Mouse (Mus musculus): ENCODE data around the gene Nfkb2.
A peak's percentile ranks its signal among the peaks of the same experiment; 100 is the strongest.

Nfkb2 gene

DNA sequence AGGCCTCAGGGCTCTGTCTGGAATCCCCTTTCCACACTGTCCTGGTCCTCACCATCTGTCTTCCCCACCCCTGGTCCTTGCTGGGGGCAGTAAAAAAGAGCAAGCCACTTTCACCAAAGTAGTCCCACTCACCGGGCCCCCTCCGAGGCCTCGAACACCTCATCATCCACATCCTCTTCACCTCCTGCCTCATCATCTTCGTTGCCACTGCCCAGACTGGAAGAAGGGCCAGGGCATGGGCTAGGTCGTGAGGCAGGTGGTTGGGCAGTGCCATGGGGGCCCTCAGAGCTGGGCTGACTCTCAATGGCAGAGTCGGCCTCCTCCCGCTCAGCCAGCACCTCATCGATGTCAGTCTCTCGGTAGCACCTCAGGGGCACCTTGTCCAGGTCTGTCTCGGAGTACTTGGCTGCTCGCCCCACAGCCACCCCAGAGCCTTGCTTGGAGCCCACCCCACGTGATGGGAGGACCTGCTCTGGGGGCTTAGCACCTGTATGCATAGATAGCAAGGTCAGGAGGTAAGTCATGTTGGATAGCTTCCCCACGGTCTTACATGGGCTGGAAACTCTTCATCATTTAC, 19.0 kb downstream of the Nfkb2 start:
- no peak for DNase-seq (ENCODE audit: low read depth, low spot score)

DNA sequence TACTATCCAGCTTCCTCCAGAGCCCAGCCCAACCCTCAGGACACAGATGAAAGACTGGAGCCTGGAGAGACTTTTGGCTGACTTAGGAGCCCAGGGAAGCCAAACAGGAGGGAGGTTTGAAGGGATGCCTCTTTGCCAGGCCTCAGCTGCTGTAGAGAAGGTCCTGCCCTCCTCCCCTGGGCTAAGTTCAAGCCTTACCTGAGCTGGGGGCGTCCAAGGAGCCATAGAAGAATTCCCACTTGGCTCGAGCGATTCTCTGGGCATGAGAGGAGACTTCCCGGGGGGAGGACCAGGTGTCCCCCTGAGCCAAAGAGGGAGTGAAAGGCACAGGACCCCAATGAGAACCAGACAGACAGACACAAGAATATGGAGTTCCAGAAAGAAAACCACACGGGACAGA, 19.6 kb downstream of the Nfkb2 start:
- DNase-seq (ENCODE audit: low read depth, low spot score): no peak

DNA sequence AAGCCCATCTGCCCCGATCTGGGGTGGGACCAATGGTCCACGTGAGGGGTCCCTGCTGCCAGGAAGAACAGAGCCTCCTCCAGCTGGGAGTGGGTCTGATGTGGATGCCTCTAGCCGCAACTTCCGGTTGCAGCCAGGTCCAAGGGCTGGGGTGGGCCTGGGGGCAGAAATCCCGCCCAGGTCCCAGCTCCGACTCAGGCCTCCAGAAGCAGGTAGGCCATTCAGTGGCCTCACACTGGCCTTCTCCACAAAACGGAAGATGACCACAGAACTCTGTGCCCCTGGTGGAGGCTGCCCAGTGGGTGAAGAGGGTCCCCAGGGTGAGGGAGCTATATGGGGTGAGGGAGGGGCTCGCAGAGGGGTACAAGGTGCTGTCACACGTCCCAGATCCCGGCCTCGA, 20.2 kb downstream of the Nfkb2 start:
- DNase-seq (ENCODE audit: low read depth, low spot score): no peak

- DNase-seq (ENCODE audit: low read depth, low spot score): no peak
Observed at GRCm38 (mm10) chr19:46324918-46325317, 20.8 kb downstream of the Nfkb2 start.

DNA sequence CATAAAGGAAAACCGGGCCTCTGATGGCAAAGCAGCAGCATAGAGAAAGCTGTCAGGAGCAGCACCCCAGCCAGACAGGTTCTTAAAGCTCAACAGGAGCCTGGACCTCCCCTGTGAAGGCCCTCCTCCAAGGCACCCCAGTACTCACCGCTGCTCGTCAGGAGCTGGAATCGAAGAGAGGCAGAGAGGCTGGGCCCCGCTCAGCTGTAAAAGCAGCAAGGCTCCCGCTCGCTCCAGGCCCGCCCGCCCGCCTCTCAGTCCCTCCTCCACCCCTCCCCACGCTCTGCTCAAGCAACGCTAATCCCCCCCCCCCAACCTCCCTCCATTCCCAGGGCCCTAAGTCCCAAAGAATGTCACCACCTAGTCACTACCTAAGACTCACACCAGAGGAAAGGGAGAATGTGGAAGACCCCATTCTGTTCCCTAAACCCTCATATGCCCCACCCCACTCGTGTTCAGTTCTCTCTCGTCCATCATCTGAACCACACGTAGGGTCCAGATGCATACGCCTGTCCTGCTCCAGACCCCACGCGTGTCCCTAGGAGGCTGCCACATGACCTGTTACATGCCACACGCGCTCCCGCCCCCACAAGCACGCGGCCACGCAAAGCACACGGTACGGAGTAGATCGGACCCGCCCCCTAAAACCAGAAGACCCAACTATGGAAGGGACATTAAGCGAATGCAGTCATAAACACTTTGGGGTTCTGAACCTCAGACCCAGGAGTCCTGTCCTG, 22.1 kb downstream of the Nfkb2 start:
- no peak for DNase-seq (ENCODE audit: low read depth, low spot score)

GRCm38 (mm10) chr19:46326756-46327305, 22.7 kb downstream of the Nfkb2 start, which contains the start of gene Psd:
Psd (minus strand) TSS chr19:46327156.
- peak; percentile 70 for DNase-seq (ENCODE audit: low read depth, low spot score)

DNA sequence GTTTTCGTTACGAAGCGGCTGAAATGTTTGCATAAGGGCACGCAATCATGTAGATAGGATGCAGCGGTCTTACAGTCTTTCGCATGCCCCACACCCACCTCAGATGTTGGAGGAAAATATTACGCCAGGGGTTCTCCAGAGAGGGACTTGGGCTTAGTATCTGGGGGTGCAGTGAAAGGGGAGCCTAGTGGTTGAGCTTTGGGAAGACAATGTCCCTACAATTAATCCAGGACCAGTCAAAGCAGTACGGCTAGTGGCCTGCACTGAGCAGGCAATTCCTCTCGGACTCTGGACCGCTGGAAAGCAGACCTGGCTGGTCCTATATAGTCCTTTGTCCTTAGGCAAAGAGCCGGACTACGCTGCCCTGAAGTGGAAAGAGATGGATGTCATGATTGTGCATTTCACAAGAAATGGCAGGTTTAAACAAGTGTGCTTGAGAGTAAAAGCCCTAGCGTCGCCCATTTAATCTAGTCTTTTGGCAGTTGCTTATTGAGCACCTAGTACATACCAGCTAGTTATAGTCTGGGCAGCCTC, 23.5 kb downstream of the Nfkb2 start:
- no peak for DNase-seq (ENCODE audit: low read depth, low spot score)

GRCm38 (mm10) chr19:46328081-46329030, 24.2 kb downstream of the Nfkb2 start, which contains the start of gene Fbxl15:
Fbxl15 (plus strand) TSS chr19:46328184.
- DNase-seq (ENCODE audit: low read depth, low spot score): peak; percentile 95

GRCm38 (mm10) chr19:46329031-46329641, 25.0 kb downstream of the Nfkb2 start:
- peak; percentile 52 for DNase-seq (ENCODE audit: low read depth, low spot score)

- DNase-seq (ENCODE audit: low read depth, low spot score): peak; percentile 62
Observed at GRCm38 (mm10) chr19:46329951-46330350, 25.8 kb downstream of the Nfkb2 start.

- no peak for DNase-seq (ENCODE audit: low read depth, low spot score)
Observed at GRCm38 (mm10) chr19:46330696-46331095, 26.6 kb downstream of the Nfkb2 start.

DNA sequence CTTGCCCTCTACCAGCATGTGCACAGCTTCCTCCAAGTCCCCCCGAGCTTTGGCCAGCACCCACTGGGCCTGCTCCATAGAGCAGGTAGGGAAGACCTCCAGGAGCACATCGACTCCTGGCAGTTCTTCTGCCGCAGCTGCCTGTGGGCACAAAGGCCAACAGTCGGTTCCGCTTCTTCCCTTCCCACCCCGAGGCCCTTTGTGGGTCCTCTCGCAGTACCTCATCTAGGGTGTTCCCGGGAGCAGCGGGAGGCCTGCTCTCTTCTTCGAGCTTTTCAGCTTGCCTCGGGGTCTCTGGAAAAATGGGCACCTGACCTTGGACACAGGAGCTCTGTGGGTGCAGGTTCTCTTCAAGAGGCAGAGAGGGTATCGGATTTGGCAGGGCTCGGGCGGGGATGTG, 27.2 kb downstream of the Nfkb2 start:
- DNase-seq (ENCODE audit: low read depth, low spot score): no peak

DNA sequence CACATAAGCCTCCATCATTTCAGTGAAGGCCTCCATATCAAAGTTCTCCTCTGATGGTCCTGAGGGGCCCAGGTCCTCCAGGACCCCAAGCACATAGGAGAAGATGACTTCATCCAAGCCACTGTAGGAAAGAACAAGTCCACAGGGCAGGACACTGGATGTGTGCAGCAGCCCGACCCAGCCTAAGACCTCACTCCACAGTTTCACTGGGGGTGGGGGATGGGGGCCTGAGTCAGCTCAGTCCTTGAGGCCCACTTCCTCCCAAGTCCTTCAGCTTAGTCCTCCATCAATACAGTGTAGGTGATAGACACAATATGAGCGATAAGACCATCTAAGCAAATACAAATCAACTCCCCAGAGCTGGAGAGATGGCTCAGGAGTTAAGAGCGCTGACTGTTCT, 27.8 kb downstream of the Nfkb2 start:
- no peak for DNase-seq (ENCODE audit: low read depth, low spot score)

- no peak for DNase-seq (ENCODE audit: low read depth, low spot score)
Observed at GRCm38 (mm10) chr19:46332721-46333339, 28.7 kb downstream of the Nfkb2 start.

DNA sequence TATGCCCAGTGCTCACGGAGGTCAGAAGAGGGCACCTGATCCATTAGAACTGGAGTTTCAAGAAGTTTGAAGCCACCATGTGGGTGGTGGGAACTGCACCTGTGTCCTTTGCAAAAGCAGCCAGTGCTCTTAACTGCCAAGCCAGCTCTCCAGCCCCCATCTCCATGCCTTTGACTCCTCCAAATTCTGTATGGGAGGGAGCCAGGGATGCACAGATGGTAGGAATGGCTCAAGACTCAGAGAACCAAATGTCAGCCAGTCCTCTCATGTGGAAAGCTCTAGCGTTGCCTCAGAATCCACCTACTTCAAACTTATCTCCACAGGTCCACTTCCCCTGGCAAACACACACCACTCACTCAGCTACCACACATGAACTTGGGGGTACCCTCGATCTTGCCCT, 29.8 kb downstream of the Nfkb2 start:
- DNase-seq (ENCODE audit: low read depth, low spot score): no peak

- DNase-seq (ENCODE audit: low read depth, low spot score): no peak
Observed at GRCm38 (mm10) chr19:46337719-46338330, 33.7 kb downstream of the Nfkb2 start.

DNA sequence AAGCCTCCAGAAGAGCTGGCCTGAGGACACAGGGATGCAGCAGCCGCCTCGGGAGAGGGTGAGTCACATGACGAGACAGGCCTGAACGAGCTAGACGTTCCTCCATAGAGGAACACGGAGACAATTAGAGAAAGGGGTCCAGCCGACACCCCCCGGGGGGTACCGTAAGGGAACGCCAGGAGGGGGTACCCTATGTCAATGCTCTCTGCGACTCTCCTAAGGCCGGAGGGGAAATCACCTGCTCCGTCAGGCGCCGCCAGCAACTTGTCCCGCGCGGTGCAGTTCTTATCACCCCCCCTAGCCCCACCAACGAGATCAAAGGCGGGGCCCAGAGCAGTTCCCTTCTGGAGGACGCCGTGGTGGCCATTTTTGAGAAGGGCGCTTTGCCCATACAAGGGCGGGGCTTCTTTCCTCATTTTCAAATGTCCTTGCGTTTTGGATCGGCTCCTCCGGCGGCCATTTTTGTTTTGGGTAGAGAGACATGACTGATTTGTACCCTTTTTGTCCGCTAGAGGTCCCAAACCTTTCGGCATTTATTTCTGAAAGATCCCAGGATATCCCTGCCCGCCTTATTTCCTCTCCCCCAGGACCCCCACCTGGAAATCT, 34.3 kb downstream of the Nfkb2 start, which contains the start of gene Cuedc2:
TSS of gene Cuedc2 (minus strand) at position 372 of the 606 bp plus-strand sequence.
- DNase-seq (ENCODE audit: low read depth, low spot score): peak; percentile 94

DNA sequence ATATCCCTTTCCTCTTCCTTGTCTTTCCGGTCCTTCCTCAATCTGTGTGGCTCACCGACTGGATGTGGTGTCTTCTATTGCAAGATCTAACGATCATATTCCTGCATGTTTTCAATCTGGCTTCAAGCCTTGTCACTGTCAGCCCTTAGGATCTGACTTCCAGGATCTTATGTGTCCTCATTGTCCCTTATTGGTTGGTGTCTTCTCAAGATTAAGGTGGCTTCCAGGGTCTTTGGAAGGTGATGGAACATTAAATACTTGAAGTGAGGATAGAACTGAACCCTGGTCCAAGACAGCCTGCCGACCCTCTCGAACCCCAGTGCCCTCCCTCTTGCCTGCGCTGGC, 34.8 kb downstream of the Nfkb2 start:
- DNase-seq (ENCODE audit: low read depth, low spot score): no peak

DNA sequence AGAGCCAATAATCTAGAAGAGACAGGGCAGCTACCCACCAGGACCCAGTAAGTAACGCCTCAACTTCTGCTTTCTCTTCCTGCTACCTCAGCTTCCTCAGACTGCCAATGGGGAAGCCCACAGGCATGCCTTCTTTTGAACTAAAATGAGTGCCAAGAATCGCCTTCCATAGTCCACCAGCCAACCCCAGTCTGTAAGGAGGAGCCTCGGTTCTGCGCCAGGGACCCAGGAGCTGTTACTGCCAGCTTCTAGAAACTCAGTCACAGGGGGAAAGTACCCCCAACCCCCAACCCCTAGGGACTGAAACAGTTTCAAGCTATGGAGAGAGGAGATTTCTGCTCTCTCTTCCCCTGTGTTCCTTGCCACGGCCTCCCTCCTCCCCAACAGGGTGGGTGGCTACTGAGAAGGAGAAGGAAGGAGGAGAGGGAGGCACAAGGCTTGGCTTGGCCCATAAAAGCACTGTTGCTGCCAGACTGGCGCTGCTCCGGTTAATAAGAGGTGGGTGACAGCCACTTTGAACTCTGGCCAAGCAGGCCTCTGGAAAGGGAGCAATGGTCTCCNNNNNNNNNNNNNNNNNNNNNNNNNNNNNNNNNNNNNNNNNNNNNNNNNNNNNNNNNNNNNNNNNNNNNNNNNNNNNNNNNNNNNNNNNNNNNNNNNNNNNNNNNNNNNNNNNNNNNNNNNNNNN, 35.3 kb downstream of the Nfkb2 start:
- DNase-seq (ENCODE audit: low read depth, low spot score): no peak

Measured in CD4-positive helper T cell, adult 2 months (primary cell).